Mouse (Mus musculus) heart, postnatal 10 days (tissue): ENCODE measurements around the gene Scnn1a. TPM values are rescaled to one million over a fixed set of nuclear protein-coding genes. Genes with fewer than 3 reads are reported as not detected.

Source experiments
- DNase-seq, 2 experiments: peaks; one replicate each; pipeline ENCODE4 v3.0.0; 2021
- intact Hi-C: fragments of 180-260 bp; cut with DNase I; formaldehyde crosslinking; loops from one replicate; pipeline ENCODE4 v1.15.1; 2025
- total RNA-seq, 2 experiments: library from RNA; stranded (reverse); gene quantifications; 2 replicates each; pipeline ENCODE4 v1.2.3; 2021

The Scnn1a gene
- total RNA-seq, 2 experiments from 2014 or later: 0.97 to 0.98 TPM

DNA sequence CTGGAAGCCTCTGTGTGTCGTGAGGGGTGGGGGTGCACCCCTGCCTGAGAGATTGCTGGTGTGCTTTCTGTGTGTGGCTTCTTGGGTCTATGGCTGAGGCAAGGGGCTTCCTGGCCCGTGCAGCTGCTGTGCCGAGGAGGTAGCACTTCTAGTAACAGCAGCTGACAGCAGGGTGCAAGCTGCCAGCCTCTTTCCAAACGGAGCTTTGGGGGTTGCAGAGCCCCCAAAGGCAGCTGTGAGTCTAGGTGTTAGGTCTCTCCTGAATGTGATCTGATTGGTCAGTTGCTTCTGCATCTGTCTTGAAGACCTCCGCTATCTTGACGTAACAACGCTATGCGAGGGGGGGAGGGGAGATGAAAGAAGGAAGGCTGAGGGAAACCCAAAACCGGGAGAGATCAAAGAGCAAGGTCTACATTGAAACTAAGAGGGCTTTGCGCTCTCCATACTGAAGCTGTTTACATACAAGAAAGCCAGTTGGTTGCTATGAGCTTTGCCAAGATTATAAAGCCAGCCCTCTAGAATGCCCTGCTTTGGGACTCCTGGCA, 34.8 kb downstream of the Scnn1a start:
- intact Hi-C loops: loop anchor here (2.0 kb wide), 1 partner anchor 24 kb away; no protein-coding TSS in a partner anchor
- no peak for DNase-seq

- DNase-seq: no peak
- intact Hi-C loops: no loop called here
These were observed 35.8 kb downstream of the Scnn1a start for GRCm38 (mm10) chr6:125356264-125356663.

DNA sequence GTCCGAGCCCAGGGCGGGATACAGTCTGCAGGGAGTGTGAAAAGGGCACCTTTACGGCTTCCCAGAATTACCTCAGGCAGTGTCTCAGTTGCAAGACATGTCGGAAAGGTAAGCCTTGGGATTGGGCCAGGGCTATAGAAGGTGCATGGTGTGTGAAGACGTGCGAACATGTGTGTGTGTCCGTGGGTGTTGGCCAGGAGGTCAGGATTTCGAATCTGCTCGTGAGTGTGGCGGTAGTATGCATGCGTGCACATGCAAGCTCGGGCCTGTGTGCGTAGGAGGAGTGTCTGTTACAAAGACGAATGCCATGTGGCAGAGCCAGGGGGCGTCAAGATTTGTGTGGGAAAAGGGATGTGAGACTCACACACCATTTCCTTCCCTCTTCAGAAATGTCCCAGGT, 36.9 kb downstream of the Scnn1a start:
- intact Hi-C loops: no loop called here
- DNase-seq: no peak

DNA sequence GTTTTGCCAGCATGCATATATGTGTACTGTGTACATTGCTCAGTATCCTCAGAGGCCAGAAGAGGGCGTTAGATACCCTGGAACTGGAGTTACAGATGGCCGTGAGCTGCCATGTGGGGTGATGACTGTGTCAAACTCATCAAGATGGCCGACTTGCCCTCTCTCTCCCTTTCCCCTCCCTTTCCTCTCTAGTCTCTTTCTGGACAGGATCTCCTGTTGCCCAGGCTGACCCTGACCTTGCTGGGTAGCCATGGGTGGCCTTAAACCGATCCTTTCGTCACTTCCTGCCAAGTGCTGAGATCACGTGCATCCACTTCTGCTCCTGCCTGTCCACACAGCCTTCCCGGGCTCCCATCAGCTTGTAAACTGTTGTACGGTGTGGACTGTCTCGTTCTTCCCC, 39.5 kb downstream of the Scnn1a start:
- intact Hi-C loops: loop anchor here (5.0 kb wide), 1 partner anchor 143 kb away; the partner anchor contains the start of gene Vamp1
- DNase-seq: no peak

- intact Hi-C loops: loop anchor here (5.0 kb wide), 1 partner anchor 144 kb away; the partner anchor contains the start of gene Vamp1
- no peak for DNase-seq
These were observed 40.4 kb downstream of the Scnn1a start for GRCm38 (mm10) chr6:125360846-125361245.

- intact Hi-C loops: loop anchor here (2.0 to 5.0 kb wide), 2 partner anchors 33 to 144 kb away; partner anchors contain the start of gene Vamp1
- peak in 1 of 2 experiments; percentile 65 for DNase-seq
These were observed 41.2 kb downstream of the Scnn1a start for GRCm38 (mm10) chr6:125361467-125362291.

- DNase-seq: no peak
- intact Hi-C loops: loop anchor here (2.0 to 5.0 kb wide), 2 partner anchors 34 to 146 kb away; partner anchors contain the start of gene Vamp1
These were observed 42.6 kb downstream of the Scnn1a start for GRCm38 (mm10) chr6:125363021-125363420.

- intact Hi-C loops: loop anchor here (2.0 to 5.0 kb wide), 3 partner anchors 35 to 146 kb away; partner anchors contain the start of genes Ltbr and Vamp1
- DNase-seq: no peak
These were observed 43.2 kb downstream of the Scnn1a start for GRCm38 (mm10) chr6:125363451-125364242.

DNA sequence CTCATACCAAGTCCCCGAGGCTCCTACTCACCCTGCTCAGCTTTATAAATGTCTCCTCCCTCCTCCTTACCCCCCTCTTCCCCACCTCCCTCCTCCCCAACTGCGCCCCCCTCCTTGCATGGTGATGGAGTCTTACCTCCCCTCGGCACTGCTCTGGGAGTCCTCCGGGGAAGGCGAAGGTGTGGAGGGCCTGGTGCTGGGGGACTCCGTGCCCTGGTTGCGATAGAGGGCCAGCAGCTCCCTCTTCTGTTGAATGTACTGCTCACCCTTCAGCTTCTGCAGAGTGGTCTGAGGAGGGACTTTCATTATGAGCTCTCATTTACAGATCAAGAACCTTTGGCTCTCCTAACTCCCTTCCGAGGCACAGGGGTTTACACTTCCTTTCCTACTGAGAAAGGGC, 44.0 kb downstream of the Scnn1a start:
- DNase-seq: no peak
- intact Hi-C loops: loop anchor here (2.0 to 5.0 kb wide), 2 partner anchors 52 to 147 kb away; partner anchors contain the start of genes Ltbr and Vamp1

- no peak for DNase-seq
- intact Hi-C loops: loop anchor here (2.0 kb wide), 1 partner anchor 53 kb away; the partner anchor contains the start of gene Ltbr
These were observed 45.1 kb downstream of the Scnn1a start for GRCm38 (mm10) chr6:125365522-125365921.

DNA sequence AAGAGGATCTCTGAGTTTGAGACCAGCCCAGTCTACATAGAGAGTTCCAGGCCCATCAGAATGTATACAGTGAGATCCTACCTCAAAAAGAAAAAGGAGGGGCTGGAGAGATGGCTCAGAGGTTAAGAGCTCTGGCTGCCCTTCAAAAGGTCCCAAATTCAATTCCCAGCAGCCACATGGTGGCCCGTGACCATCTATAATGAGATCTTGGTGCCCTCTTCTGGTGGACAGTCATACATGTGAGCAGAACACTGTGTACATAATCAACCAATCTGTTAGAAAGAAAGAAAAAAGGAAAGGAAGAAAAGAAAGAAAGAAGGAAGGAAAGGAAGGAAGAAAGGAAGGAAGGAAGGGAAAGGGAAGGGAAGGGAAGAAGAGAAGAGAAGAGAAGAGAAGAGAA, 45.7 kb downstream of the Scnn1a start:
- intact Hi-C loops: loop anchor here (1.0 kb wide), 1 partner anchor 91 kb away; no protein-coding TSS in a partner anchor

GRCm38 (mm10) chr6:125367758-125368371, 47.4 kb downstream of the Scnn1a start:
- no peak for DNase-seq
- intact Hi-C loops: no loop called here

More for the DNA sequence above, 45.7 kb downstream of the Scnn1a start:
- DNase-seq: no peak

DNA sequence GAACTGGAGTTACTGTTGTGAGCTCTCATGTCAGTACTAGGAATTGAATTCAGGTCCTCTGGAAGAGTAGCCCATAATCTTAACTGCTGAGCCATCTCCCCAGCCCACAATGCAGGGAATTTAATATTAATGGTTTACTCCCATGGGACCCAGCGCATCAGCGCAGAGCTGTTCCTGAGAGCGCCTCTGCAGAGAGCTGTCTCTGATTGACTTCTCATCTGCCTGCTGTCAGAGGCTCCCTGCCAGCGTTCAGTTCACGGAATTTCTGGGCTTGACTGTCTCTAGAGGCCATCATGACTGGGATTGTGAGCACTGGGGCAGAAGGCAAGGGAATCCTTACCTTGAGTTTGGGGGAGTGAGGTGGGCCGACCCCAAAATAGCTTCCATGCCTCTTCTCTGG, 56.6 kb downstream of the Scnn1a start:
- intact Hi-C loops: no loop called here

DNA sequence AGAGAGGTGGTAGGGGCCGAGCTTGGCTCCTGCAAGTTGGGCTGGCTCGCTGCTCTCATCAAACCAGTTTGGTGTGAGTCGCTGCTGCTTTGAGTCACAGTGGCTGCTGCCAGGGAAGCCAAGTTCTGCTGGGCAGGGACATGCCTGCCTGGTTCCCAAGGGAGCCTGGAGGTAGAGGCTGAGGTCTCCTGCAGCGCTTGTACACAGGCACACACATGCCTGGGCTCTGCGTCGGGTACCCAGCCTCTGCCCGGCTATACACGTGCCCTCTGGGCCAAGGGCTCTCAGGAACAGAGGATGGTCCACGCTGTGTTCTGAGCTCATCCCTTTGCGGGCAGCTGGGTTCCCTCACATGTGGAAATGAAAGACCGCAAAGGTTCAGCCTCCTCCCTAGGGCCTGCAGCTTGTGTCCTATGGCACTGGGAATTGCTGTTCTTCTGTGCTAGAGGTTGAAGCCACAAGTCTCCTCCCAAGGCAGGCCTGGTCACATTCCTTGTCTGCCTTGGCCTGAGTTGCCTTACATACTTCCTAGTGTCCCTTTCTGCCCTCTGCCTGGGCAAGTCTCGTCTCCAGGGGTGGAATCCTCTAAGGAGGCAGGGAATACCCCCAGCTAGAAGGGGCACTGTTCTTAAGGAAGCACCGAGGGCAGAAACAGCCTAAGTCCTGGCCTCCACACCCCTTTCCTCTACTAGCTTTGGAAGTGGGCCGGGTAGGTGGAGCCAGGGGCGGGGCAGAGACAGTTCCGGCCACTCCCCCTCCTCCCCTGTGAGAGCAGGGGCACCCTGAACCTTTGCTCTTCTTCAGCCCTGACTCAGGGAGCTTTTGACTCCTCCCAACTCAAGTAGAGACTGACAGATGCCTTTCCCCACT, 57.4 kb downstream of the Scnn1a start:
- DNase-seq: peak; percentile 64 to 72
- intact Hi-C loops: no loop called here

More for the DNA sequence above, 56.6 kb downstream of the Scnn1a start:
- no peak for DNase-seq

GRCm38 (mm10) chr6:125378621-125379020, 58.2 kb downstream of the Scnn1a start:
- DNase-seq: no peak
- intact Hi-C loops: no loop called here

DNA sequence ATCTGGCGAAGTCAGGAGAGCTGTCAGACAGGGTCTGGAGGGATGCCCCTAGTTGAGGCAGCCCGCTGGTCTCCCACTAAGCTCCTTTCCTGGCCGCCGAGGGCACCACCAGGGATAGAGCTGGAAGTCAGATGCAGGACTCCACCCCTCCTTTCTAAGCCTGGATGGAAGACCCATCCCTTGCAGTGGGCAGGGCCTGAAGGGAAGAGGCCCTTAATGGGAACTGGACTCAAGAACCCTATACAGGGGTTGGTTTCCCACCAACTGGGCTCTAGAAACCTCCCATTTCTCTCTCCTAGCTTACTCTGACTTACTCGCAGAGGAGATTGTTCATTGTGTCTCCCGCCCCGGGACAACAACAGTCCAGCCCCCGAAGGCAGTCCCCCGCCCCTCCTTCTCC, 59.3 kb downstream of the Scnn1a start:
- no peak for DNase-seq

DNA sequence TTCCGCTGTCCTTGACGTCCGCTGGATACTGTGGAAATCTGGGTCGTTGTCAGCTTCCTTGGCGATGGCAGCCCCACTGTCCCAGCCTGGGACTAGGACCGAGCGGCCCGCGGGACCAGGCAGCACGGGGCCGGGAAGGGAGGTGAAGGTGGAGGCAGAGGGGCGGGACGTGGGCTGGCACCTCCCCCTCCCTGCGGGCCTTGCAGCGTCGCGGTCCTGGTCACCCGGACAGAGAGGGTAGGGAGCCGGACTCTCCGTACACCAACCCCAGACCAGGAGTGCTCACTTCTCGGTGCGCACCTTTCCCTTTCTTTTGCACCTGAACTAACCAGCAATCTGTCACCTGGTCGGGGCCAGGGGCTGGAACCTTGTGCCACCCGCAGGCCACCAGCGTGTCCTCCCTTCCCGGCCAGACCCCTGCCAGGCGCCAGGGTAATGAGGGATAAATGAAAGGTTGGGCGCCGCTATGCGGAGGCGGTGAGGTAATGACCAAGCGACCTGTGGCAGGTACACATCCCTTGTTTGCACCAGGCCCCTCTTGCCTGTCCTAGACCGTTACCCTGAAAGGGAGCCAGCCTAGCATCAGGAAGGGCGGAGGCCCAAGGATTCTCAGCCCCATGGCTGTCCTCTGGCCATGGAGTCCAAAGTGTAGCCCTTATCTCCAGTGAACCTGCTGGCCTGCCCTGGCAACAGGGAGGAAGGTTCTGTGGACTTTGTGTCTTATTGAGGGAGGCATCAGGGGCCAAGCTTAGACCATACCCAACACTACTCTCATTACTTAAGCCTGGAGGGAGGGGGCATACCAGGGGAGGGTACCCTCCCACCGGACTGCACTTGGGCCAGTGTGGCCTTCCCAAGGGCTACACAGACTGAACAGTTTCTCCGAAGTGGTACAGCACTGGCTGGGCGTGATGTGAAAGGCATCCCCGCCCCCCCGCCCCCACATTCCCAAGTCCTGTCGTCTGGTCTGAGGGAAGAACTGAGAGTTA, 60.2 kb downstream of the Scnn1a start, which contains the start of gene Plekhg6:
Gene Plekhg6 (minus strand): TSS at position 422 of the 989 bp plus-strand sequence.
- intact Hi-C loops: no loop called here
- no peak for DNase-seq

More for the DNA sequence above, 59.3 kb downstream of the Scnn1a start:
- intact Hi-C loops: no loop called here

- DNase-seq: no peak
- intact Hi-C loops: no loop called here
These were observed 61.6 kb downstream of the Scnn1a start for GRCm38 (mm10) chr6:125382024-125382423.
